Mouse (Mus musculus): ENCODE results near the gene Bdp1. TPM values are rescaled to one million over a fixed set of nuclear protein-coding genes. Genes with fewer than 3 reads are reported as not detected.

The Bdp1 gene
- polyA plus RNA-seq (2015; fragmentation: Nextera tagmentation; extraction: Ambion mirVana): 22.5 and 27.0 TPM in 2 replicates

DNA sequence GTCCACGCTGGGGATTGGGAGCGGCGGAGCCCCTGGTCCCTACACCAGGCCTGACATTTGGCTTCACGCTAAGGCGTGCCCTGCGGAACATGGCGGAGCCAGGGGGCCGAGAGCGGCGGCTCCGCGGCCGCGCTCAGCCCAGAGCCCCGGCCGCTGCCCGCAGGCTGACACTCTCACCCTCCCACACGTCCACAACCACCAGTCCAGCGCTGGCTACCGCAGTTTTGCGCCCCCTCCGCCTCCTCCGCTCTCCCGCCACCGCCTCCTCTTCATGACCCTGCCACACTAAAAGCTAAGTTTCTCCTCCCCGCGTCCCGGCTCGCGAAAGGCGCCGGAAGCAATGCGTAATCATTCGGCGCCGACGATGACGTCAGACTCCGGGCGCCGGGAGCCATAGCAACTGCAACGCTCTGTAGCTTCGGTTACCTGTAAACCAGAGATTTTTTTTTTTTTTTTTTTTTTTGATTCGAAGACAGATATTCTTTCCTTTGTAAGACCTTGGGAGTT, at the start of gene Bdp1:
TSS of gene Bdp1 (minus strand) at position 323 of the 507 bp plus-strand sequence.
- peak within 1 kb of the TSS; percentile 86 for H3K4me2 ChIP-seq
- ATAC-seq (ENCODE audit: low FRiP score): peak; percentile 75
- H3K27ac ChIP-seq: peak within 1 kb of the TSS; percentile 85
- no peaks in the 10 kb centered on the region for H3K9me3 ChIP-seq
- peaks cover 2% of the 10 kb centered on the region; the same call in 1 of the 2 replicates for H3K36me3 ChIP-seq
- peak within 1 kb of the TSS; percentile 96 for H3K9ac ChIP-seq
- H3K27me3 ChIP-seq: peaks cover 6% of the 10 kb centered on the region; the same call in 1 of the 2 replicates
- under 1% methylated on average over 44 of the region's 44 CpGs for WGBS
- H3K4me3 ChIP-seq: peak within 1 kb of the TSS; percentile 98
- peaks cover 39% of the 10 kb centered on the region for H3K4me1 ChIP-seq (replicated peaks)

DNA sequence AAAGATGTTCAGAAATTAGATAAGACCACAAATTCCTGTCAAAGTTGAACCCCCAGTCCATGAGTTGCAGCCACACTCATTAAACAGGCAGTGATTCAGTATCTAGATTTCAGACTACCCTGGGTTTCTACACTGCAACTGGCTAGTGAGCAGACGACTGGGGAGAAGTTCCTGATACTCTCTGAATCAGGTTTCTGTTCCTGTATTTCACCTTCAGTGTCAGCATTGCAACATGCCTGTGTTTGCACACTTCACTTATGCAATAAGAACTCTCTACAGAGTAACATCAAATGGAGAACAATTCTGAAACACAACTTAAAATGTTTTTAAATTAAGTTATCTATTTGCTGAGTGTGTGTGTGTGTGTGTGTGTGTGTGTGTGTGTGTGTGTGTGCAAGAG, 48.8 kb upstream of the Bdp1 start:
- Histone ChIP-seq H3K36me3 (no peaks in the 10 kb centered on the region), H3K27ac (no peak overlapping the region), H3K4me2 (no peak overlapping the region), H3K27me3 (no peaks in the 10 kb centered on the region), H3K4me3 (no peak overlapping the region), H3K9ac (no peak overlapping the region), H3K4me1 (replicated peaks) (no peaks in the 10 kb centered on the region), H3K9me3 (no peaks in the 10 kb centered on the region)
- WGBS: 74% methylated on average over 1 of the region's 1 CpGs
- ATAC-seq (ENCODE audit: low FRiP score): no peak

DNA sequence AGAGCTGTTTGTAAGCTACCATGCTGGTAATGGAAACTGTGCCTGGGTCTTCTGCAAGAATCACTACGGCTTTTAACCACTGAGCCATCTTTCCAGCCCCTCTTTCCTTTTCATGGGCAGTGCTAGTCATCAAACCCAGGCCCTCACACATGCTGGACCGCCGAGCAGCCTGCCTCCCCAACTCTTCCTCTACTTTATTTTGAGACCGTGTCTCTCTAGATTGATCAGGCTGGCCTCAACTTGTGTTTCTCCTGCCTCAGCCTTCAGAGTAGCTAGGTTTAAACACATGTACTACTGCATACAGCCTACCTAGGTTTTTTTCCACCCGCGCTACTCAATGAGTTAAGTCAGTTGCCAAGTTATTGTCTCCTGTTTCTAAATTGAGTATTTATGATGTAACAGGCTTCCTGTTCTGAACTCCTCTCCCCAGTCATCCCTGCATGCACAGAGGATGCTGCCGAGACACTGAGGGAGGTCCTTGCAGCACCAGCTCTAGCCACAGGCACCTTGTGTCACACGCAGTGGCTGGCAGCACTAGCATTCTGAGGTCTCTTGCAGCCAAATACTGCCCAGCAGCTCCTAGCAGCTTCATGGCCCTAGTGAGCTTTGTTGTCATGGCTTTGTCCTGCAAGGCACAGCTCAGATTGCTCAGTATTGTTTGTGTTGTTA, 37.9 kb upstream of the Bdp1 start:
- no peak for ATAC-seq (ENCODE audit: low FRiP score)
- Histone ChIP-seq H3K27me3 (no peaks in the 10 kb centered on the region), H3K4me1 (replicated peaks) (no peaks in the 10 kb centered on the region), H3K27ac (no peak overlapping the region), H3K36me3 (peaks cover 22% of the 10 kb centered on the region), H3K4me3 (no peak overlapping the region), H3K9me3 (no peaks in the 10 kb centered on the region), H3K4me2 (no peak overlapping the region), H3K9ac (no peak overlapping the region)
- 87% methylated on average over 8 of the region's 8 CpGs for WGBS

DNA sequence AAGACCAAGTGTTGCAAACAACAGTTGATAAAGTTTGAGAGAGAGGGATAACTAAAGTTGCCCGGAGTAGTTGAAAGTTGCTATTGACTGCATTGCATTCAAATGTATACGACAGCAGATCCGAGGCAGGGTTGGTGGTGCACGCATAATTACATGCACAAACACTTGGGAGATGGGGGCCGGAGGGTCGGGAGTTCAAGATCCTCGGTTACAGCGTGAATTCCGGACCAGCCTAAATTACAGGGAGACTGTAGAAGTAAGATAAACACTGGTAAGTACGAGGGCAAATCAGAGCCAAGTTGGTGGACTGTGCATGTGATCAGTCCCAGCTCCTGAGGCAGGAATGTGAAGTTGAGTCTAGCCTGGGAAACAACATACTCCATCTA, 21.4 kb upstream of the Bdp1 start:
- Histone ChIP-seq H3K36me3 (peaks cover 32% of the 10 kb centered on the region), H3K27me3 (no peaks in the 10 kb centered on the region), H3K4me2 (peak overlapping the region; percentile 96), H3K9ac (peak overlapping the region; percentile 87), H3K9me3 (no peaks in the 10 kb centered on the region), H3K27ac (no peak overlapping the region), H3K4me1 (replicated peaks) (peaks cover 17% of the 10 kb centered on the region), H3K4me3 (peak overlapping the region; percentile 87)
- ATAC-seq (ENCODE audit: low FRiP score): peak; percentile 44; the same call in 1 of the 2 replicates
- WGBS: 3% methylated on average over 10 of the region's 10 CpGs

DNA sequence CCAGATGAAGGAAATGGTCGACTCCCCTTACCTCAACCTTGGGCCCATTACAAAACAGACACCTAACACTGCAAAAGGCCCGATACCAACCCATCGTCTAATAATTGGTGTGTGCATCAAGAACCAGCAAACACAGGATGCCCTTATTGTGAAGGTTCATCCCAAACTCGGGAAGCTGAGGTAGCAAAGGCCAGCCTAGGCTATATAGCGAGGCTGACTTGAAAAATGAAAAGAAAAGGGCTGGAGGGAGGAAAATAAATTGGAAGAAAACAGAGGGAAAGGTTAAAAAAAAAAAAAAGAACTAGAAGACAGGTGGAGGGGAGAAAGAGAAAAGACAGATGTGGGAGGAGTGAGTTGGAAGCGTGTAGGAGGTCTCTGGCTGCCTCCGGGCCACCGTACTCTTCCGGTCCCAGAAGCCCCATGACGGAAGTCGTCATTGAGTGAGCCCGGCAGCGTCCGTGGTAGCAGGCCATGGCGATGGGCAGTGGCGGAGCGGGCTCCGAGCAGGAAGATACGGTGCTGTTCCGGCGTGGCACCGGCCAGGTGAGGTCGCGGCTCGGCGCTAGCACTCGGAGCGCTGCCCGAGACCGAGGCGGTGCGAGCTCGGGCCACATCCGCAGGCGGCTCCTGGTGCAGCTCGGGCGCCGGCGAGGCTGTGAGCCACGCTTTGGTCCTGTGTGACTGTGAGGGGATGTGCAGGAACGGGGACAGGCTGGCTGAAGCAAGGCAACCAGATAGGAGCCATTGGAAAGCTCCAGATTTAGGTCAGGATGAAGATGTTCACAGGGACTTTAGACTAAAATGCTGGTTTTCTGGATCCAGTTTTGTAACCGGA, 20.8 kb upstream of the Bdp1 start, which contains the start of gene Smn1:
TSS of gene Smn1 (plus strand) at position 430 of the 835 bp plus-strand sequence.
- peak within 1 kb of the TSS; percentile 87 for H3K9ac ChIP-seq
- peak; percentile 97 for ATAC-seq (ENCODE audit: low FRiP score)
- H3K4me3 ChIP-seq: peak within 1 kb of the TSS; percentile 87
- H3K36me3 ChIP-seq: peaks cover 29% of the 10 kb centered on the region
- H3K27me3 ChIP-seq: no peaks in the 10 kb centered on the region
- H3K4me1 ChIP-seq (replicated peaks): peaks cover 17% of the 10 kb centered on the region
- 4% methylated on average over 42 of the region's 42 CpGs for WGBS
- H3K4me2 ChIP-seq: peak within 1 kb of the TSS; percentile 96
- H3K27ac ChIP-seq: 0 out of 2 replicates have a peak within 1 kb of the TSS, but pooled peaks have one; percentile 36
- no peaks in the 10 kb centered on the region for H3K9me3 ChIP-seq

DNA sequence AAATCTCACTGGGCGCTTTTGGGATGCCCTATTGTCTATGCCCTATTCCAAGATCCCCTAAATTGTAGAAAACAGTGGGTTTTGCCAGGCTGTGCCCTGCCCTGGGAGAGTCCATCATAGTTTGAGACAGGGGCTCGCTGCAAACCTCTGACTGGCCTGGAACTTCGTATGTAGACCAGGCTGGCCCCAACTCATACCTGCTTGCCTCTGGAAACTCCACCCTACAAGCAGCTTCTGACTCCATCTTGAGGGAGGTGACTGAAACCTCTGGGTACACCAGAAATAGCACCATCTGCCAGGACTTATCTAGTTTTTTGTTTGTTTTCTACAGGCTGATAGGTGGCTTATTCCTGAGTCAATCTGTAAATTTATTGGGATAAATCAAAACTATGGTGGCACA, 20.1 kb upstream of the Bdp1 start:
- Histone ChIP-seq H3K9me3 (no peaks in the 10 kb centered on the region), H3K4me1 (replicated peaks) (peaks cover 17% of the 10 kb centered on the region), H3K4me2 (peak overlapping the region; percentile 96), H3K27ac (no peak overlapping the region), H3K9ac (peak overlapping the region; percentile 87; the same call in 1 of the 2 replicates), H3K27me3 (no peaks in the 10 kb centered on the region), H3K4me3 (peak overlapping the region; percentile 87), H3K36me3 (peaks cover 23% of the 10 kb centered on the region)
- peak; percentile 12; the same call in 1 of the 2 replicates for ATAC-seq (ENCODE audit: low FRiP score)
- 89% methylated on average over 3 of the region's 3 CpGs for WGBS

DNA sequence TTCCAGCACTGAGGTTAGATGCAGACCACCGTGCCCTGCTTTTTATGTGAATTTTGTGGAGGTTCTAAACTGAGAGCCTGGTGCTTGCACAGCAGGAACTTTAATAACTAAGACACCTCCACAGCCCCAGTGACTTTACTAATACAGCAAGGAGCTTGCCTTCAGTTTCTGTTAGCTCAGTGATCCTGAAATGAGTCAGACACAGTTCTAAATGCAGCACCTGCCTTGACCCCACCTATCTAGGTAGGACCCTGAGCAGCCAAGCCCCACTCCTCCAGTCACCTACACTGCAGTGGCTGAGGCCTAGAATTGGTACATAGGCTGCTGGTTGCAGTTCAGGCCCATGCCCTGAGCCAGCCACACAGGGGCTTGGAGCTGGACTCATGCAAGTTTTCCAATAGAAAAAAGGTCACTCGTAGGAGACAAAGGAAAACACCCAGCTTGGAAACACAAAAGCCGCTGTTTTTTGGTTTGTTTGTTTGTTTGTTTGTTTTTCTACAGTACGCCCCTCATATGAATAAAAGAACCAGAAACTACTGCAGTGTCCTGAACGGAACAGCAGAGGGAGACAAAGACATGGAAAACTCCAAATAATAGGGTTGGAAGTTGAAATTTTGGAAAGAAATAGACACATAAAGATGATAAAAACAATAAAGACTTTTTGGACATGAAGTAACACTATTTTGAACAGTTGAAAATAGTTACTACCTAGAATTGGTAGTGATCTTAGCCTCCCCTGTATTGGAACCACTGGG, 8.5 kb upstream of the Bdp1 start:
- no peak overlapping the region for H3K4me3 ChIP-seq
- H3K36me3 ChIP-seq: peaks cover 51% of the 10 kb centered on the region
- peaks cover 21% of the 10 kb centered on the region for H3K4me1 ChIP-seq (replicated peaks)
- H3K27ac ChIP-seq: no peak overlapping the region
- H3K27me3 ChIP-seq: no peaks in the 10 kb centered on the region
- 39% methylated on average over 5 of the region's 5 CpGs for WGBS
- no peak overlapping the region for H3K4me2 ChIP-seq
- H3K9ac ChIP-seq: no peak overlapping the region
- H3K9me3 ChIP-seq: no peaks in the 10 kb centered on the region
- ATAC-seq (ENCODE audit: low FRiP score): no peak

DNA sequence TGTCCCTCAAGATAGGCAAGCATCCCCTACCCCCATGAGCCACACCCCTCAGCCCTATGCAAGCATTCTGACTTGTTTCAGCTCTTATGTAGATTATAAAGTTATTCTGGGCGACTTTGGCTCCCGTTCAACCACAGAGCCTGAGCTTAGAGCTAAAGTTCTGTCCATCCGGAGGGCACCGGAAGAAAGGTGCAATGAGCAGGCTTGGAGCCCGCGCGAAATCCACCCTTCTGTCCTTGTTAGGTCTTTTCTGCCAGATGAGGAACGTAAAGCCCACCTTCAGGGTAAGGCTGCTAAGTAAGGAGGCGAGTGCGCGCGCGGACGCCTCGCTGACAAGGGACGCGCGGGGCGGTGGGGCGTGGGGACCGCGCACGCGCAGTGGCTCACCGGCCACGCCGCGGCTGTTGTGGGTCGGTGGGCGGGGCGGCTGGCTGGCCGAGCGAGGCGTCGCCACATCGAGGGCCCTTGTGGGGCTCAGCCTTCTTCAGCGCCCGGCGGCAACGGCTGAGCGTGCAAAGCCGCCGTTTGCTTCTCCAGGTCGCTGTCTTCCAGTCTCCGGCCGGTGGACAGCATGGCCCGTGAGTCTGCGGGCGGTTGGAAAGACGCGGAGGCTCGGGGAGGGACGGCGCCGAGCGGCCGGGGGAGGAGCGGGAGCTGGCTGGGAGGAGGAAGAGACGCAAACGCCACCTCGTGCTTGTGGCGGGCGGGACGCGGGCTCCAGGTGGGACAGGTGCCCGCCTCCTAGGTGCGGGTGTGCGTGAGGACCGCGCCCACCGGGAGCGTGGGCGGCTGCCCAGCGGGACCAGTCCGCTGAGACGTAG, 4.0 kb upstream of the Bdp1 start, which contains the start of gene Serf1:
TSS of gene Serf1 (plus strand) at position 361 of the 821 bp plus-strand sequence.
- Histone ChIP-seq H3K4me3 (peak within 1 kb of the TSS; percentile 86), H3K4me2 (peak within 1 kb of the TSS; percentile 64), H3K27me3 (peaks cover 6% of the 10 kb centered on the region; the same call in 1 of the 2 replicates), H3K36me3 (peaks cover 16% of the 10 kb centered on the region), H3K4me1 (replicated peaks) (peaks cover 32% of the 10 kb centered on the region), H3K9ac (peak within 1 kb of the TSS; percentile 88), H3K27ac (peak within 1 kb of the TSS; percentile 85), H3K9me3 (no peaks in the 10 kb centered on the region)
- WGBS: under 1% methylated on average over 75 of the region's 76 CpGs
- ATAC-seq (ENCODE audit: low FRiP score): peak; percentile 73

DNA sequence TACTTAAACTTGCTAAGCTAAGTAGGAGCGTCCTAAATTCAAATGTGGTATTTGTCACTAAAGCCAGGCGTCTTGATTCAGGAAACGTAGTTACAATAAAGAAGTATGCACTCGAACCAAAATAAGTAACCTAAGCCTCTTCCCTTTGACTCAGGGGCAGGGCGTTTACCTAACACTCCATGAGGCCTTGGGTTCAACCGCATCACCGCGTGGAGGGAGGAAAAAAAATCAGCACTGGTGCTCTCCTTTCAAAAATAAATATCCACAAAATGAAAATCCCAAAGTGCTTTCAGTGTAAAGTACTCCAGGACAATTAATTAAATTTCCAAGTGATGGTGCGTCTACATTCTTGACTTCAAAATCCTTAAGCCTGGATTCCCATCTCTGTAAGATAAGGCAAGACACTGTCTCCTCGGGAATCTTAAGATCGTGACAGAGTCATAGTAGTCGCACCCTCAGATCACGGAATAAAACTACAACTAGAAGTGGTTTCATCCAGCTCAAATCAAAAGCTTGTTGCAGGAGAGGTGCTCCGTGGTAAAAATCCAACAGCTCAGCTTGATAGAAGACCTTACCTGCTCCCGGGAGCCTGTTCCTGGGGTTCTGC, 715 bp downstream of the Bdp1 start:
- peak; percentile 9 for ATAC-seq (ENCODE audit: low FRiP score)
- WGBS: 7% methylated on average over 15 of the region's 15 CpGs

DNA sequence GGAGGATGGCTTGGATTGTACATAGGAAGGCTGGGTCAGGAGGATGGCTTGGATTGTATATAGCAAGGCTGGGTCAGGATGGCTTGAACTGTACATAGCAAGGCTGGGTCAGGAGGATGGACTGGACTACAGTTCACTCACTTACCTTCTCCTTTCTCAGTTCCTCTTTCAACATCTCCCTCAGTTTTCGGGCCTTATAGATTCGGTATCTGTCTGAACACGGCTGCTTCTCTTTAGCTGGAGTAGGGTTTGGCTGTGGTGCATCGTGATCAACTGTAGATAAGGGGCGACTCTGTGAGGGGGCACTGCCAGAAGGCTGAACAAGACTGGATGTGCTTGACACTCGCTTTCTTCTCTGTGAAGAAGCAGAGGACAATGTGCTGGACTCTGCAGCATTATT, 5.1 kb downstream of the Bdp1 start:
- peaks cover 26% of the 10 kb centered on the region for H3K4me1 ChIP-seq (replicated peaks)
- H3K36me3 ChIP-seq: peaks cover 44% of the 10 kb centered on the region
- H3K9me3 ChIP-seq: no peaks in the 10 kb centered on the region
- H3K27ac ChIP-seq: no peak overlapping the region
- H3K9ac ChIP-seq: 0 out of 2 replicates have a peak overlapping the region, but pooled peaks have one; percentile 13
- no peak overlapping the region for H3K4me3 ChIP-seq
- no peaks in the 10 kb centered on the region for H3K27me3 ChIP-seq
- no peak overlapping the region for H3K4me2 ChIP-seq
- 98% methylated on average over 6 of the region's 6 CpGs for WGBS
- ATAC-seq (ENCODE audit: low FRiP score): no peak

More for the DNA sequence above, 715 bp downstream of the Bdp1 start:
- H3K4me2 ChIP-seq: peak overlapping the region; percentile 86
- peaks cover 6% of the 10 kb centered on the region; the same call in 1 of the 2 replicates for H3K27me3 ChIP-seq
- no peaks in the 10 kb centered on the region for H3K9me3 ChIP-seq
- peaks cover 7% of the 10 kb centered on the region for H3K36me3 ChIP-seq
- peak overlapping the region; percentile 98 for H3K4me3 ChIP-seq
- peak overlapping the region; percentile 85 for H3K27ac ChIP-seq
- peaks cover 35% of the 10 kb centered on the region for H3K4me1 ChIP-seq (replicated peaks)
- peak overlapping the region; percentile 96 for H3K9ac ChIP-seq

DNA sequence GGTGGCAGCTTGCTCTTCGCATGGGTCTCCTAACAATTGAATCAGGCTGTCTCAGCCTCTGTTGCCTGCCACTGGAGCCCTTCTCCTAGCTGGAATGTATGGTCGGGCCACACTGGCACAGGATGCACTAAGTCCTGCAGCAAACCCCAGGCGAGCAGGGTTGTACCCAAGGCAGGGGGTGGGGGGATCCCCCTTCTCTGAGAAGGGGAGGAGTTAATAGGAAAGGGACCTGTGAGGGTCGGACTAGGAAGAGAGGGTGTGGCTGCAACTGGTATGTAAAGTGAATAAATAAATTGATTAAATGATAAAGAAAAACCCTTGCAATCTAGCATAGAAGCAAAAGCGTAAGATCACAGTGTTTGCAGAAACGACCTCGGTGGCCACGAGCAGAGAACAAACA, 32.4 kb downstream of the Bdp1 start:
- no peak overlapping the region for H3K9ac ChIP-seq
- no peaks in the 10 kb centered on the region for H3K9me3 ChIP-seq
- H3K36me3 ChIP-seq: peaks cover 77% of the 10 kb centered on the region
- H3K27ac ChIP-seq: no peak overlapping the region
- 94% methylated on average over 8 of the region's 8 CpGs for WGBS
- H3K27me3 ChIP-seq: no peaks in the 10 kb centered on the region
- no peak overlapping the region for H3K4me3 ChIP-seq
- no peak overlapping the region for H3K4me2 ChIP-seq
- no peaks in the 10 kb centered on the region for H3K4me1 ChIP-seq (replicated peaks)
- no peak for ATAC-seq (ENCODE audit: low FRiP score)
